ENCODE assay signal across 11 mouse cellular contexts in genomic region chr1:170646606-170647287, GRCm38 (mm10). TPM values are rescaled to one million over a fixed set of nuclear protein-coding genes. Genes with fewer than 3 reads are reported as not detected.
DNase-seq lines count a peak whose midpoint lies in the region; ATAC-seq lines count a peak whose summit lies in the region.
"Had no signal": no experiment of that assay in that cellular context is flagged by ENCODE, and none has a peak within 500 bp of the region (broad histone marks: within the 10 kb centered on the region; RNA-seq: fewer than 3 reads in every experiment).

No protein-coding gene starts in this region.

- no peaks in the 10 kb centered on the region for H3K27me3 ChIP-seq in embryonic facial prominence, embryonic 12.5 days
- H3K27me3 ChIP-seq in embryonic facial prominence, embryonic 10.5 days (replicated peaks; ENCODE audit: low read depth, poor library complexity, severe bottlenecking): peaks cover 25% of the 10 kb centered on the region
- H3K27me3 ChIP-seq in limb, embryonic 12.5 days: peaks cover 6% of the 10 kb centered on the region
- H3K27me3 ChIP-seq in limb, embryonic 10.5 days (ENCODE audit: low read depth, poor library complexity, severe bottlenecking): peaks cover 6% of the 10 kb centered on the region; the same call in 1 of the 2 replicates
- no peaks in the 10 kb centered on the region for H3K27me3 ChIP-seq in hindbrain, embryonic 14.5 days (ENCODE audit: control insufficient read depth, insufficient read depth, low read length)
- no peaks in the 10 kb centered on the region for H3K27me3 ChIP-seq in neural tube, embryonic 13.5 days

- H3K4me1 ChIP-seq in embryonic facial prominence, embryonic 12.5 days: peaks cover 15% of the 10 kb centered on the region
- H3K4me1 ChIP-seq in embryonic facial prominence, embryonic 10.5 days: peaks cover 25% of the 10 kb centered on the region
- H3K4me1 ChIP-seq in limb, embryonic 12.5 days (replicated peaks): peaks cover 31% of the 10 kb centered on the region
- H3K4me1 ChIP-seq in limb, embryonic 10.5 days: peaks cover 31% of the 10 kb centered on the region
- peaks cover 13% of the 10 kb centered on the region; the same call in 1 of the 2 replicates for H3K4me1 ChIP-seq in hindbrain, embryonic 14.5 days (replicated peaks; ENCODE audit: control insufficient read depth, insufficient read depth, low read length)
- peaks cover 49% of the 10 kb centered on the region for H3K4me1 ChIP-seq in neural tube, embryonic 13.5 days (replicated peaks)

- 74% methylated on average over 9 of the region's 9 CpGs for WGBS in embryonic facial prominence, embryonic 12.5 days
- 81% methylated on average over 9 of the region's 9 CpGs for WGBS in embryonic facial prominence, embryonic 10.5 days
- 83% methylated on average over 9 of the region's 9 CpGs for WGBS in limb, embryonic 12.5 days
- WGBS in limb, embryonic 10.5 days: 87% methylated on average over 9 of the region's 9 CpGs
- WGBS in hindbrain, embryonic 14.5 days: 79% methylated on average over 9 of the region's 9 CpGs
- 76% methylated on average over 9 of the region's 9 CpGs for WGBS in neural tube, embryonic 13.5 days

- 0 out of 2 replicates have a peak overlapping the region, but pooled peaks have one; percentile 75 for H3K4me2 ChIP-seq in embryonic facial prominence, embryonic 12.5 days (replicated peaks)
- peak overlapping the region; percentile 79 for H3K4me2 ChIP-seq in limb, embryonic 12.5 days
- peak overlapping the region; percentile 77 for H3K4me2 ChIP-seq in hindbrain, embryonic 14.5 days (replicated peaks)
- peak overlapping the region; percentile 80 for H3K4me2 ChIP-seq in neural tube, embryonic 13.5 days

- no peaks in the 10 kb centered on the region for H3K36me3 ChIP-seq in embryonic facial prominence, embryonic 12.5 days
- H3K36me3 ChIP-seq in embryonic facial prominence, embryonic 10.5 days (replicated peaks): no peaks in the 10 kb centered on the region; the same call in 1 of the 2 replicates
- H3K36me3 ChIP-seq in limb, embryonic 12.5 days: peaks cover 23% of the 10 kb centered on the region
- H3K36me3 ChIP-seq in limb, embryonic 10.5 days: no peaks in the 10 kb centered on the region
- H3K36me3 ChIP-seq in hindbrain, embryonic 14.5 days (replicated peaks; ENCODE audit: control insufficient read depth, insufficient read depth): no peaks in the 10 kb centered on the region
- H3K36me3 ChIP-seq in neural tube, embryonic 13.5 days: peaks cover 15% of the 10 kb centered on the region

- DNase-seq in embryonic facial prominence, embryonic 10.5 days (ENCODE audit: low spot score): no peak
- DNase-seq in limb, embryonic 10.5 days (ENCODE audit: low spot score): no peak
- DNase-seq in hindbrain, embryonic 14.5 days (ENCODE audit: low spot score): no peak
- no peak for DNase-seq in embryo, embryonic 11 days
- no peak for DNase-seq in right cerebral cortex, adult 2 months (ENCODE audit: low spot score in 2 of 2)
- DNase-seq: cerebellum, postnatal 25 days; kidney, postnatal 36 days; spleen, adult 18-20 months had no signal

- no peak overlapping the region for H3K27ac ChIP-seq in embryonic facial prominence, embryonic 12.5 days
- H3K27ac ChIP-seq in embryonic facial prominence, embryonic 10.5 days (replicated peaks): no peak overlapping the region
- peak overlapping the region; percentile 66; the same call in 1 of the 2 replicates for H3K27ac ChIP-seq in limb, embryonic 12.5 days
- no peak overlapping the region for H3K27ac ChIP-seq in limb, embryonic 10.5 days
- H3K27ac ChIP-seq in hindbrain, embryonic 14.5 days: no peak overlapping the region
- H3K27ac ChIP-seq in neural tube, embryonic 13.5 days (replicated peaks): no peak overlapping the region; the same call in 1 of the 2 replicates

- H3K9me3 ChIP-seq in embryonic facial prominence, embryonic 12.5 days: no peaks in the 10 kb centered on the region
- H3K9me3 ChIP-seq in embryonic facial prominence, embryonic 10.5 days: no peaks in the 10 kb centered on the region
- H3K9me3 ChIP-seq in limb, embryonic 12.5 days: no peaks in the 10 kb centered on the region
- no peaks in the 10 kb centered on the region for H3K9me3 ChIP-seq in limb, embryonic 10.5 days (replicated peaks)
- no peaks in the 10 kb centered on the region for H3K9me3 ChIP-seq in hindbrain, embryonic 14.5 days (ENCODE audit: control insufficient read depth, low read length)
- H3K9me3 ChIP-seq in neural tube, embryonic 13.5 days: no peaks in the 10 kb centered on the region

- ATAC-seq in embryonic facial prominence, embryonic 12.5 days (ENCODE audit: insufficient number of reproducible peaks, insufficient read depth, low FRiP score, low TSS enrichment): no peak
- ATAC-seq in limb, embryonic 12.5 days (ENCODE audit: insufficient number of reproducible peaks, insufficient read depth, low FRiP score, low TSS enrichment, low read depth): no peak
- no peak for ATAC-seq in hindbrain, embryonic 14.5 days (ENCODE audit: low FRiP score)
- ATAC-seq in neural tube, embryonic 13.5 days (ENCODE audit: low read depth): no peak

- H3K9ac ChIP-seq in embryonic facial prominence, embryonic 12.5 days: no peak overlapping the region
- no peak overlapping the region for H3K9ac ChIP-seq in limb, embryonic 12.5 days (replicated peaks)
- no peak overlapping the region for H3K9ac ChIP-seq in hindbrain, embryonic 14.5 days
- H3K9ac ChIP-seq in neural tube, embryonic 13.5 days: no peak overlapping the region

- H3K4me3 ChIP-seq in embryonic facial prominence, embryonic 12.5 days: 0 out of 2 replicates have a peak overlapping the region, but pooled peaks have one; percentile 9
- no peak overlapping the region for H3K4me3 ChIP-seq in embryonic facial prominence, embryonic 10.5 days
- H3K4me3 ChIP-seq in limb, embryonic 12.5 days (replicated peaks): peak overlapping the region; percentile 58
- H3K4me3 ChIP-seq in limb, embryonic 10.5 days: no peak overlapping the region
- no peak overlapping the region for H3K4me3 ChIP-seq in hindbrain, embryonic 14.5 days (replicated peaks; ENCODE audit: low read length)
- H3K4me3 ChIP-seq in neural tube, embryonic 13.5 days: peak overlapping the region; percentile 57; the same call in 1 of the 2 replicates

RNA-seq across cellular contexts. Expression of gene Olfml2b, which starts 2.4 kb away (rescaled TPM):
- polyA plus RNA-seq in embryonic facial prominence, embryonic 12.5 days (2016; fragmentation: Nextera tagmentation; extraction: Ambion mirVana): 12.8 and 13.6 TPM in 2 replicates
- polyA plus RNA-seq in embryonic facial prominence, embryonic 10.5 days (2016; fragmentation: Nextera tagmentation; extraction: Ambion mirVana): 5.5 and 6.0 TPM in 2 replicates
- polyA plus RNA-seq in limb, embryonic 12.5 days (2016; fragmentation: Nextera tagmentation; extraction: Ambion mirVana): 25.3 and 29.2 TPM in 2 replicates
- polyA plus RNA-seq in limb, embryonic 10.5 days (2016; fragmentation: Nextera tagmentation; extraction: Ambion mirVana): 5.3 and 8.1 TPM in 2 replicates
- polyA plus RNA-seq in hindbrain, embryonic 14.5 days (2014; fragmentation: Nextera tagmentation; extraction: Ambion mirVana): 5.2 and 5.7 TPM in 2 replicates
- 13.0 and 14.4 TPM in 2 replicates for polyA plus RNA-seq in neural tube, embryonic 13.5 days (2015; fragmentation: Nextera tagmentation; extraction: Ambion mirVana)

RNA-seq across cellular contexts. Expression of gene Nos1ap, which starts 57.1 kb away (rescaled TPM):
- 10.9 and 11.1 TPM in 2 replicates for polyA plus RNA-seq in embryonic facial prominence, embryonic 12.5 days (2016; fragmentation: Nextera tagmentation; extraction: Ambion mirVana)
- polyA plus RNA-seq in embryonic facial prominence, embryonic 10.5 days (2016; fragmentation: Nextera tagmentation; extraction: Ambion mirVana): 6.5 and 8.9 TPM in 2 replicates
- polyA plus RNA-seq in limb, embryonic 12.5 days (2016; fragmentation: Nextera tagmentation; extraction: Ambion mirVana): 9.1 and 10.5 TPM in 2 replicates
- 5.1 and 5.6 TPM in 2 replicates for polyA plus RNA-seq in limb, embryonic 10.5 days (2016; fragmentation: Nextera tagmentation; extraction: Ambion mirVana)
- 14.9 and 18.0 TPM in 2 replicates for polyA plus RNA-seq in hindbrain, embryonic 14.5 days (2014; fragmentation: Nextera tagmentation; extraction: Ambion mirVana)
- polyA plus RNA-seq in neural tube, embryonic 13.5 days (2015; fragmentation: Nextera tagmentation; extraction: Ambion mirVana): 17.6 and 17.9 TPM in 2 replicates

Comparison
In these comparisons a context has a peak if more than half of its experiments do, and no peak if none do; other contexts are left out.
1. H3K4me3 ChIP-seq: peak in embryonic facial prominence, embryonic 12.5 days (single experiment), limb, embryonic 12.5 days (single experiment) and neural tube, embryonic 13.5 days (single experiment); none in embryonic facial prominence, embryonic 10.5 days (single experiment), limb, embryonic 10.5 days (single experiment) and hindbrain, embryonic 14.5 days (single experiment).
2. Peak in every context shown above with its lines, with median percentiles within 50 percentile points of each other: H3K4me2 ChIP-seq.